Mouse (Mus musculus): Measurements from ENCODE around the gene Eif2s2. TPM values are rescaled to one million over a fixed set of nuclear protein-coding genes. Genes with fewer than 3 reads are reported as not detected.

Eif2s2 gene
- total RNA-seq (2014; rRNA removed) = 47.8 and 58.1 TPM in 2 replicates
- 101 and 114 TPM in 2 replicates for polyA plus RNA-seq (2015; fragmentation: Nextera tagmentation; extraction: Ambion mirVana)

GRCm38 (mm10) chr2:154892201-154893044, at the start of gene Eif2s2:
Gene Eif2s2 (minus strand): TSS chr2:154892935.
- under 1% methylated on average over 75 of the region's 75 CpGs for WGBS
- Histone ChIP-seq H3K4me1 (ENCODE audit: insufficient read depth, low read length) (no peaks in the 10 kb centered on the region; the same call in 1 of the 2 replicates), H3K27ac (ENCODE audit: low read depth, low read length) (peak within 1 kb of the TSS; percentile 68), H3K36me3 (ENCODE audit: insufficient read depth, low read length) (no peaks in the 10 kb centered on the region), H3K4me2 (ENCODE audit: low read depth, low read length, poor library complexity, severe bottlenecking) (peak within 1 kb of the TSS; percentile 63), H3K9ac (replicated peaks; ENCODE audit: low read length, poor library complexity, severe bottlenecking) (peak within 1 kb of the TSS; percentile 77), H3K27me3 (ENCODE audit: insufficient read depth, low read length) (no peaks in the 10 kb centered on the region), H3K9me3 (ENCODE audit: low read length) (no peaks in the 10 kb centered on the region), H3K4me3 (ENCODE audit: low read depth, low read length) (peak within 1 kb of the TSS; percentile 77)
- ATAC-seq (ENCODE audit: low FRiP score) = peak; percentile 97
- peak; percentile 98 for DNase-seq (ENCODE audit: low spot score)
- TF ChIP-seq CTCF (IDR thresholded peaks at IDR 0.05) = no peak

- no peaks in the 10 kb centered on the region for H3K27me3 ChIP-seq (ENCODE audit: insufficient read depth, low read length)
- H3K36me3 ChIP-seq (ENCODE audit: insufficient read depth, low read length) = no peaks in the 10 kb centered on the region
- H3K9ac ChIP-seq (replicated peaks; ENCODE audit: low read length, poor library complexity, severe bottlenecking) = no peak overlapping the region
- no peaks in the 10 kb centered on the region for H3K9me3 ChIP-seq (ENCODE audit: low read length)
- no peak overlapping the region for H3K27ac ChIP-seq (ENCODE audit: low read depth, low read length)
- DNase-seq (ENCODE audit: low spot score) (no peak), ATAC-seq (ENCODE audit: low FRiP score) (no peak)
- H3K4me2 ChIP-seq (ENCODE audit: low read depth, low read length, poor library complexity, severe bottlenecking) = no peak overlapping the region
- H3K4me1 ChIP-seq (ENCODE audit: insufficient read depth, low read length) = no peaks in the 10 kb centered on the region
- 70% methylated on average over 10 of the region's 10 CpGs for WGBS
- no peak overlapping the region for H3K4me3 ChIP-seq (ENCODE audit: low read depth, low read length)
- TF ChIP-seq CTCF (IDR thresholded peaks at IDR 0.05) = no peak
Observed at GRCm38 (mm10) chr2:154941952-154942351, 49.2 kb upstream of the Eif2s2 start.

- Histone ChIP-seq H3K27me3 (ENCODE audit: insufficient read depth, low read length) (no peaks in the 10 kb centered on the region), H3K9me3 (ENCODE audit: low read length) (no peaks in the 10 kb centered on the region), H3K36me3 (ENCODE audit: insufficient read depth, low read length) (no peaks in the 10 kb centered on the region), H3K9ac (replicated peaks; ENCODE audit: low read length, poor library complexity, severe bottlenecking) (no peak overlapping the region), H3K4me3 (ENCODE audit: low read depth, low read length) (no peak overlapping the region), H3K4me1 (ENCODE audit: insufficient read depth, low read length) (no peaks in the 10 kb centered on the region), H3K27ac (ENCODE audit: low read depth, low read length) (no peak overlapping the region), H3K4me2 (ENCODE audit: low read depth, low read length, poor library complexity, severe bottlenecking) (no peak overlapping the region)
- no peak for ATAC-seq (ENCODE audit: low FRiP score)
- no peak for TF ChIP-seq CTCF (IDR thresholded peaks at IDR 0.05)
- DNase-seq (ENCODE audit: low spot score) = no peak
- WGBS = 88% methylated on average over 8 of the region's 8 CpGs
Observed at GRCm38 (mm10) chr2:154937547-154938390, 45.0 kb upstream of the Eif2s2 start.

GRCm38 (mm10) chr2:154936536-154937155, 43.9 kb upstream of the Eif2s2 start:
- no peak for TF ChIP-seq CTCF (IDR thresholded peaks at IDR 0.05)

GRCm38 (mm10) chr2:154936106-154936505, 43.4 kb upstream of the Eif2s2 start:
- Histone ChIP-seq H3K9me3 (ENCODE audit: low read length) (no peaks in the 10 kb centered on the region), H3K4me1 (ENCODE audit: insufficient read depth, low read length) (no peaks in the 10 kb centered on the region), H3K27me3 (ENCODE audit: insufficient read depth, low read length) (no peaks in the 10 kb centered on the region), H3K4me2 (ENCODE audit: low read depth, low read length, poor library complexity, severe bottlenecking) (no peak overlapping the region), H3K4me3 (ENCODE audit: low read depth, low read length) (no peak overlapping the region), H3K27ac (ENCODE audit: low read depth, low read length) (no peak overlapping the region), H3K36me3 (ENCODE audit: insufficient read depth, low read length) (no peaks in the 10 kb centered on the region), H3K9ac (replicated peaks; ENCODE audit: low read length, poor library complexity, severe bottlenecking) (no peak overlapping the region)
- no peak for DNase-seq (ENCODE audit: low spot score)
- no peak for ATAC-seq (ENCODE audit: low FRiP score)
- TF ChIP-seq CTCF (IDR thresholded peaks at IDR 0.05) = no peak
- WGBS = 76% methylated on average over 6 of the region's 6 CpGs

More at GRCm38 (mm10) chr2:154936536-154937155, 43.9 kb upstream of the Eif2s2 start:
- H3K36me3 ChIP-seq (ENCODE audit: insufficient read depth, low read length) = no peaks in the 10 kb centered on the region
- H3K27me3 ChIP-seq (ENCODE audit: insufficient read depth, low read length) = no peaks in the 10 kb centered on the region
- WGBS = 70% methylated on average over 11 of the region's 11 CpGs
- H3K4me3 ChIP-seq (ENCODE audit: low read depth, low read length) = no peak overlapping the region
- no peaks in the 10 kb centered on the region for H3K9me3 ChIP-seq (ENCODE audit: low read length)
- no peak for DNase-seq (ENCODE audit: low spot score)
- ATAC-seq (ENCODE audit: low FRiP score) = no peak
- H3K27ac ChIP-seq (ENCODE audit: low read depth, low read length) = no peak overlapping the region
- no peak overlapping the region for H3K9ac ChIP-seq (replicated peaks; ENCODE audit: low read length, poor library complexity, severe bottlenecking)
- no peak overlapping the region for H3K4me2 ChIP-seq (ENCODE audit: low read depth, low read length, poor library complexity, severe bottlenecking)
- H3K4me1 ChIP-seq (ENCODE audit: insufficient read depth, low read length) = no peaks in the 10 kb centered on the region
